Mouse (Mus musculus) heart, embryonic 16.5 days (tissue): ENCODE measurements at regions not wholly inside any gene's neighbourhood (a gene's known extent, or its start where the extent isn't known, plus 50 kb on each side); places are given as distances from the start of the nearest gene placed in this dataset.

Experiments used
- ATAC-seq: fragments of 200-750 bp; cut with Nextera tagmentation; replicated peaks from 2 replicates; pipeline ENCODE4 v1.8.0; 2017; ENCODE audit warnings: moderate number of reproducible peaks; ENCODE audit not compliant: insufficient read depth, low FRiP score; ENCODE audit errors: extremely low read depth
- H3K27ac ChIP-seq: fragments of 300-500 bp; sonication (generic); 2 replicates; pipeline ENCODE4 v1.5.1; 2014; ENCODE audit warnings: mild to moderate bottlenecking, low read length, control low read depth, moderate library complexity
- H3K27me3 ChIP-seq: fragments of 300-500 bp; sonication (generic); 2 replicates; pipeline ENCODE4 v1.6.1; 2014; ENCODE audit warnings: low read length, mixed read lengths; ENCODE audit not compliant: control insufficient read depth, insufficient read depth
- H3K36me3 ChIP-seq: fragments of 300-500 bp; sonication (generic); 2 replicates; pipeline ENCODE4 v1.6.1; 2014; ENCODE audit not compliant: control insufficient read depth, insufficient read depth
- H3K4me1 ChIP-seq: fragments of 300-500 bp; sonication (generic); 2 replicates; pipeline ENCODE4 v1.6.1; 2014; ENCODE audit warnings: low read length, mixed read lengths; ENCODE audit not compliant: control insufficient read depth, insufficient read depth
- H3K4me2 ChIP-seq: fragments of 300-500 bp; sonication (generic); 2 replicates; pipeline ENCODE4 v1.6.1; 2014; ENCODE audit warnings: low read depth, mild to moderate bottlenecking, control low read depth, low read length
- H3K4me3 ChIP-seq: fragments of 300-500 bp; sonication (generic); 2 replicates; pipeline ENCODE4 v1.5.1; 2014; ENCODE audit warnings: mild to moderate bottlenecking, control low read depth, low read length
- H3K9ac ChIP-seq: fragments of 300-500 bp; sonication (generic); 2 replicates; pipeline ENCODE4 v1.6.1; 2014; ENCODE audit warnings: low read length, control low read depth
- H3K9me3 ChIP-seq: fragments of 300-500 bp; sonication (generic); replicated peaks from 2 replicates; pipeline ENCODE4 v1.6.1; 2016; ENCODE audit warnings: low read length; ENCODE audit not compliant: control insufficient read depth
- WGBS: fragments of 180-500 bp; shearing (Covaris S2); extraction: QIAGEN DNeasy Blood & Tissue Kit; methylation state at CpG from one replicate; pipeline ENCODE4 v1.1.7; 2014; 5-methylcytosine and 5-hydroxymethylcytosine counted together

DNA sequence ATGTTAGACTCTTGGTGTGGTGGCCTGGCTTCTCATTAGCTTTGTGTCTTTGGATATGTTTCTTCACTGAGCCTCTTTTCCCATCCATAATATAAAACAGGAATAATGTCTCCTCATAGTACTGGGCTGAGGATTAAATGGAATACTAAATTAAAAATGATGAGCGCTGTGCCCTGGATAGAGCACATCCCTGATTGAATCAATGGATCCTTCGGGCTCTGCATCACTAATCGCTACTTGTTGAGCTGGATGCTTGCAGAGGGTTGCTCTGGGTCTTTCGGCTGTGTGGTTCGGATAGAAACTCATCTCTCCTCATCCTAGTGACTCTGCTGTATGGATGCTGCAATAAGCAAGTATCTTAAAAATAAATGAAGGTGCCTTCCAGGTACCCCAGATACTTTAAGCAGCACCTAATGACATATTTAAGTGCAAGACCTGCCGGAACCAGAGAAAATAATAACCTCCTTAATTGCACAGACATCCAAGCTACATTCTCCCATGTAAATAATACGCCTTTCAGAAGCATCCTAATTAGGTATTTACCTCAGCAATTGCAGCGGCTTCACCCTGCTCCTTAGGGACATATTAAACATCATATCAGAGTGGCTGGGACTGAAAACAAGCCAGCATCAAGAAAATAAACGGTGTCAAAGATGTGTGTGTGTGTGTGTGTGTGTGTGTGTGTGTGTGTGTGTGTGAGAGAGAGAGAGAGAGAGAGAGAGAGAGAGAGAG is 56.5 kb upstream of the Slc24a4 start:
- no peaks in the 10 kb centered on the region for H3K9me3 ChIP-seq
- H3K9ac ChIP-seq, result no peak overlapping the region
- no peaks in the 10 kb centered on the region for H3K4me1 ChIP-seq
- no peak overlapping the region for H3K4me2 ChIP-seq
- no peak for ATAC-seq
- H3K4me3 ChIP-seq, result no peak overlapping the region
- H3K27me3 ChIP-seq, result no peaks in the 10 kb centered on the region
- 86% methylated on average over 9 of the region's 9 CpGs for WGBS
- H3K27ac ChIP-seq, result no peak overlapping the region
- H3K36me3 ChIP-seq, result no peaks in the 10 kb centered on the region

DNA sequence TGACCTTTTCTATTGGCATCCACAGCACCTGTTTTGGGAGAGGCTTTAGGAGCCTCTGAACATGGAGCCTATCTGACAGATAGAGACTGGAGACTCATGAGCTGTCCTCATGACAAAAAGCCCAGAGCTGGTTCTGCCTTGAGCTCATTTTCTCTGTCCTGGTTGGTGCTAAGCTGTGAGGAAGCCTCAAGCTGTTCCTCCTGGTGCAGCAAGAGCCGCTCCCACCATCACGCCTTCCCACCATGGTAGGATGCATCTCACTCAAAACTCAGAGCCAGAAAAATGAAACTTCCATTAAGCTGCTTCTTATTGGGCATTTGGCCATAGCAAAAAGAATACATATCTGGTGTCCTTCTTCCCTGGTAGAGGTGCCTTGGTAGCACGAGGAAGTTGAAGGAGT is 55.0 kb upstream of the Slc24a4 start:
- H3K4me1 ChIP-seq, result no peaks in the 10 kb centered on the region
- H3K36me3 ChIP-seq, result no peaks in the 10 kb centered on the region
- H3K9me3 ChIP-seq, result no peaks in the 10 kb centered on the region
- WGBS, result 89% methylated on average over 3 of the region's 3 CpGs
- H3K4me2 ChIP-seq, result no peak overlapping the region
- no peak for ATAC-seq
- no peak overlapping the region for H3K27ac ChIP-seq
- no peak overlapping the region for H3K4me3 ChIP-seq
- no peak overlapping the region for H3K9ac ChIP-seq
- H3K27me3 ChIP-seq, result no peaks in the 10 kb centered on the region

- no peaks in the 10 kb centered on the region for H3K27me3 ChIP-seq
- 34% methylated on average over 5 of the region's 5 CpGs for WGBS
- H3K9ac ChIP-seq, result no peak overlapping the region
Measured at GRCm38 (mm10) chr12:102076298-102076697, 52.2 kb upstream of the Slc24a4 start.

More at GRCm38 (mm10) chr12:102076298-102076697, 52.2 kb upstream of the Slc24a4 start:
- no peaks in the 10 kb centered on the region for H3K36me3 ChIP-seq
- no peak overlapping the region for H3K27ac ChIP-seq
- no peak overlapping the region for H3K4me2 ChIP-seq
- H3K4me1 ChIP-seq, result no peaks in the 10 kb centered on the region
- H3K4me3 ChIP-seq, result no peak overlapping the region
- no peak for ATAC-seq
- H3K9me3 ChIP-seq, result no peaks in the 10 kb centered on the region
